Mouse (Mus musculus) common myeloid progenitor, adult 5-6 weeks (primary cell): ENCODE measurements at regions not wholly inside any gene's neighbourhood (a gene's known extent, or its start where the extent isn't known, plus 50 kb on each side); places are given as distances from the start of the nearest gene placed in this dataset.

Experiments used
- ATAC-seq: replicated peaks from 2 replicates; pipeline ENCODE4 v1.8.0; 2016; ENCODE audit warnings: low read depth, mild to moderate bottlenecking, moderate TSS enrichment, inconsistent platforms; ENCODE audit not compliant: poor library complexity, severe bottlenecking

- no peak for ATAC-seq
Observed at GRCm38 (mm10) chr9:68072624-68073023, 232.4 kb downstream of the Vps13c start.

DNA sequence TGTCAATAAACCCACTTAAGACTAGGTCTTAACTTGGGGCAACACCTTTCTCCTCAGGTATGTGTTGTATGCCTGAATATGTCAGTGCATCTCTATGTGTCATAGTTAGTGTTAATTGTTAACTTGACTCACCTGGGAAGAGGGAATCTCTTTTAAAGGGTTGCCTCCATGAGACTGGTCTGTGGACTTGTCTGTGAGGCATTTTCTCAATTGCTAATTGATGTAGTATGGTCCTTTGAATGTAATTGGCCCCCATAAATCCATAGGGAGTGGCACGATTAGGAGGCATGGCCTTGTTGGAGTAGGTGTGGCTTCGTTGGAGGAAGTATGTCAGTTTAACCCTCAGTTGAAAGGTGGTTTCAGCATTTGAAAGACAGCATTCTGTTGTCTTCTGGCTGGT is 237.1 kb downstream of the Vps13c start:
- ATAC-seq: no peak

- ATAC-seq: no peak
Observed at GRCm38 (mm10) chr9:68083341-68083740, 243.1 kb downstream of the Vps13c start.

DNA sequence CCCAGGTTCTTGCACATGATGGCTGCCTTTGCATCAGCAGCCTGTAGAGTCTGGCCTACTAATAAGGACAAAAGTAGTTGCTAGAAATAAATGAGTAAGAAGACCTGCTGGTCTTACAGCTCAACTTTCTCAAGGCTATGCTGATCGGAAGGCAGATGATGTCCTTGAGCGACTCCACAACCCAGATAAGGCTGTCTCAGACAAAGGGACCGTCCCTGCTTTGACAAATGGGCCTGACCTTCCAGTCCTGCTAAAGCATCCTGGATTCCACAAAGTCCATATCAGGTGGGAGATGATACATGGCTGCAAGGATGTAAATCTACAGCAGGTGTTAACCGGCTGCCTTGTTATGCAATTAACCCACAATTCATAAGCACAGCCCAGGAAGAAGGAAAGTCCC is 244.8 kb downstream of the Vps13c start:
- ATAC-seq: no peak

DNA sequence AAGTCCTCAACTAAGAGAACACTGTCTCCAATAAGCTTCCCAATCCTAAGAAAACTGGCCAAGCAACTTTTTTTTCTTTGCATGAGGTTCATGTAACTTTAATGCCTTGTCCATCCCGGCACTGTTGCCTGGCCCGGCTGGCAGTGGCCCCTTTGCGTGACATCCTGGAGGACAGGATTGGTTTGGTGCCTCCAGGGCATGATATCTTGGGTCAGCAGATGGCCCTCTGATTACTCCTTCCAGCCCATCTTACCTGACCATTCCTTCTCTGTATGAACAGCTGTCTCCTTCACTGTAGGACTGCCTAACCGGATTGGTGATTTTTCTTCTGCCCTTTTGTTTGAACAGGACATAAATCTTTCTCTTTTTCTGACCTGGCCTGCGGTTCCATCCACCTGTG is 254.4 kb downstream of the Vps13c start:
- ATAC-seq: no peak

GRCm38 (mm10) chr9:68109841-68110240 is 269.6 kb downstream of the Vps13c start:
- ATAC-seq: no peak

DNA sequence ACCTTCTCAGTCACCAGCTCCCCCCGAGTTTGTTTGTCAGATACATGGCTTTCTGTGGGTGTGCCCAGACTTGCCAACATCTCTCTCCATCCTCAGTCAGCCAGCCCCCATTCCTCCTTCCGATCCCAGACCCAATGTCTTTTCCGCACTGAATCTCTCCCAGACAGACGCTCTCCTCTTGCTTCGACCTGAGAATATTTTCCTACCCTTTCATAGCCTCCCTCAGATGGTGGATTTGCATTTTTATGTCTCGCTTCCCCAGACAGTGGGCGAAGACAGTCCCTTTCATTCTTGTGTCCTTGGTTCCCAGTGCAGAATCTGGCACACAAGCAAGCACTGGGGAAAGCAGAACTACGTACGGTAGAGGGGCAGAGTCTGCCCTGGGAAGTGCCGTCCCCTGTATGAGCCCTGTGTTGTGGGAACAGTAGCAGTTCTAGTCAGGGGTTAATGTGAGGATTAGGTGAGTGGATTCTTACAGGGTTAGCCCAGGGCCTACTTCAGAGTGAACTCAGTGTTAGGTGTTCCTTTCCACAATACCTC is 275.0 kb downstream of the Vps13c start:
- ATAC-seq: no peak

DNA sequence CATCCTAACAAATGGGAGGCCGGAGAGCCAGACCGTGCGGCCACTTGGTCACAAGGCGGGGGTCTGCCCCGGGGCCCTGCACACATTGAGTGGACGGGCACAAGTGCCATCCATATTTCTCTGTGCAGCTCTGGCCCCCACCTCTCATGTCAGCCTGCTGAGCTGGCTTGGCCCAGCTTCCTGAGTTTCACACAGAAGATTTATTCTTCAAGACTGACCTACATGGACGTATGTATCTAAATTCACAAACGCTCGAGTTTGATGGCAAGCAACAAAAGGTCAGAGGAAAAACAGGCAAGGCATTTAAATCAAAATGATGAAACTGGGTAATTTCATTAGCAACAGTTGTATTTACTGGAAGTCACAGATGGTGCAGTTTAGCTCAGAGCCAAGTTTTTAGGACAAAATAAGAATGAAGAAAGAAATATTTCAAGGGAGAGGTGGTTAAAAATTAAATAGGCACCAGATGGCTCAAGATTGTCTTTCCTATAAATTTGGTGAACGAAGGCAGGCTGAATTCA is 276.1 kb downstream of the Vps13c start:
- no peak for ATAC-seq

GRCm38 (mm10) chr9:68118266-68118665 is 278.1 kb downstream of the Vps13c start:
- no peak for ATAC-seq

DNA sequence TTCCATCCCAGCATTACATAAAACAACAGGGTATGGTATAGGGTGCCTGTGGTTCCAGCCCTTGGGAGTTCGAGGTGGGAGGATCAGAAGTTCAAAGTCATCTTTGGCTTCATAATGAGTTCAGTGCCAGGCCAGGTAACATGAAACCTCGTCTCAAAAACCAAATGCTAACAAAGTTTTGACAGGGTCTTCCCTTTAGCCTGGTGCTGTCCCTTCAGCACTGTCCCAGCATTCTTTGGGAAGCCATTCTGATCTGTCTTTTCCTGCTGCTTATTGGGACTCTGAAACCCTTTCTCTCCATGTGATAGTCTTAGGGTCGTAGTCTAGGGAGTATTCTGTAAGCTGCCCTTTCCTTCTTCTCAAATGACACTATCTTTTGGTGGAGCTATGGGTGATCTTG is 282.1 kb downstream of the Vps13c start:
- no peak for ATAC-seq

DNA sequence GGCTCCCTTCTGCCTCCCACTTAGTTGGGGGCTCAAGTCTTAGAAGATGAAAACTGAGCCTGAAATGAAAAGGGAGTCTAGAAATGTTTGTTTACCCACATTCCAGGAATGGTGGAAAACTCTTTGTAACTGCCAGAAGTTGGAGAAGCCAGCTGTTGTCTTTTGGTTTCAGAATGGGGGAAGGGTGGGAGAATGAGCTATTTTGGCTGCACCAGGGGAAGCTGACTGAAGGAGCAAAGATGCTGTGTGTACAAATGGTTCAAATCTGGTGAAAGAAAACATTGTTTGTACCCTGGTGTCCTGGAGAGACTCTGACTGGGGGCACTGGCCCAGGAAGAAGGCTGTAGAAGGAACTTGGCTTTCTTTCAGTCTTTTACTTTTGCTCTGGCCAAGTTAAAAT is 291.1 kb downstream of the Vps13c start:
- no peak for ATAC-seq

DNA sequence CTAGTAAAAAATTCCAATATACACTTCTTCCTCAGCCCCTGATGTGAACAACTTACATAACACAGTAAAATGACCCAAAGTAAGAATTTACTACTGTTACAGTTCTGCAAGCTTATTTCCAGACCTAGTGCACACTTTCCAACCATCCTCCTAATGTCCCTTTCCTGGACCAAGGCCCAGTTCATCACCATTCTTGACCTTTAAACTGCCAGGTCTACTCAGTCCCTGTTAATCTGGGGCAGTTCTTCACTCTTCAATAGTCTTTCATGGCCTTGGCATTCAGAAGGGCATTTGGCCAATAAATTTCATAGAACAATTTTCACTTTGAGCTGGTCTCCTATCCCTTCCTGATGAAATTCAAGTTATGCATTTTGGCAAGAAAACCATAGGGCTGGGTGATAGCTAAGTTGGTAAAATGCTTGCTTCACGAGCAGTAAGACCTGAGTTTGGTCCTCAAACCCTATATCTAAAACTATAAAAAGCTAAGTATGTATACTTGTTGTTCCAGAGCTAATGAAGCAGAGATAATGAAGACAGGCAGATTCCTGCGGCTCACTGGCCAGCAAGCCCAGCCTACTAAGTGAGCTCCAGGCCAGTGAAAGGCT is 295.4 kb downstream of the Vps13c start:
- ATAC-seq: no peak

- no peak for ATAC-seq
Observed at GRCm38 (mm10) chr9:68162813-68163570, 322.8 kb downstream of the Vps13c start.

DNA sequence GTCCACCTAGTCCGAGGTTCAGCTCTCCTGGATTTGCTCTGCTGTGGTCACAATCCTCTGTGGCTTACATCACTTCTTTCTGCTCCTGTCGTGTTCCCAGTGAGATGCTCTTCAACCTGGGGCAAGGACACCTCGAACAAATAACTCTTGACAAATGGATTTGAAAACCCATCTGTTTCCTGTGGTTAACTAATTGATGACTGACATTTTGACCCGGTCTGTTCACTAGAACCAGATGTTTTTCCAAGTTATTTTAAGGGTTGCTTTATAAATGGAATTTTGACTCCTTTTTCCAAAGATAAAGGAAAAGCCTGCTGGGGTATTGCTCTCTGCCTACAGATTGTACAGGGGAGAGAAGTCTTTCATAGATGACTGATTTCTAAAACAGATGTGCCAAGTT is 326.4 kb downstream of the Vps13c start:
- ATAC-seq: no peak

DNA sequence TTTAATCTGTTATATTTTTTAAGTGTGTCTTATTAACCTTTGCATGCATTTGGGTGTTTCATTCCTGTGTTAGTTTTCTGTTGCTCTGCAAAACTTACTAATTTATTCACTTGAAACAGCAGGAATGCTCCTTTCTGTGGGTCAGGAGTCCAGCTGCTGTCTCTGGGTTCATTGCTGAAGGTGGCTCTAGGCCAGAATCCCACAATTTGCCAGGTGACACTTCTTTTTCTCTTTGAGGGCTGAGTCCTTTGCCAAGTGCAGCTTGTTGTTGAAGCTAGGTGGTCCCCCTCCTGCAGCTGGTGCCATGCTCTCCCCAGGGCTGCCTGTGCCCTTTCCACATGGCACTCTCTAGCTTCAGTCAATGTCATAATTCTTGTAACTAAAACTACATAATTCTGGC is 348.7 kb downstream of the Vps13c start:
- ATAC-seq: no peak

DNA sequence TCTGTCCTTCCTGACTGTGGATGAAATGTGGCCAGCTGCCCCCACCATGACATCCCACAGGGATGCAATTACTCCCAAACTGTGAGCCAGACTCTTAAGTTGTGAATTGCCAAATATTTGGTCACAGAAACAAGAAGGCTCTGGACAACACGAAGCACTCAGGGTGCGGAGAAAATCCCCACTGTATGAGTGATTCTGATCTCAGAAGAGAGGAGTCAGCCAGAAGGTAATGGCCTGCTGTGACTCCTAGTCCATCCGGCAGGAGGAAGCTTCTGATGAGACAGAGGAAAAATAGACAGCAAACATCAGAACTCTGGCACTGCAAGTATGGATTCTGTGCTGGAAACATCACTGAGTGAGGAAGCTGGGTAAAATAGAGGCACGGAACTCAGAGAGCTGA is 359.6 kb downstream of the Vps13c start:
- no peak for ATAC-seq

- ATAC-seq: no peak
Observed at GRCm38 (mm10) chr9:68201031-68201430, 360.8 kb downstream of the Vps13c start.

DNA sequence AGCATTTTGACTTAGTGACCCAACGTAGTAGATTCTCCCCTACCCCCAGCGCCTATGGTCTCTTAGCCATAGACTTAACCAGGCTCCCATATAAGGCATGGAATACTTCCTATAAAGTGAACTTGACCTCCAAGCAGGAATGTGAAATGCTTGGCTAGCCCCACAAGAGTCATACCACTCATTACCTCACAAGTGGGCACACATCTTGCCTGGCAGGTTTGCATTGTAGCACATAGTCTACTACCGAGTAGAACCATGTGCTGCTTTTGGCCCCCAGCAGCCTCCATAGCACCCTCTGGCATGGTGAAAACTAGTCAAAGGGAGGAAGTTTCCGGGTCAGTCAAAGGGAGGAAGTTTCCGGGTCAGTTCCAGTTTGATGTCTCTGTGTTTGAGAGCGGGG is 385.5 kb downstream of the Vps13c start:
- no peak for ATAC-seq

- ATAC-seq: no peak
Observed at GRCm38 (mm10) chr9:68231131-68231530, 390.9 kb downstream of the Vps13c start.

DNA sequence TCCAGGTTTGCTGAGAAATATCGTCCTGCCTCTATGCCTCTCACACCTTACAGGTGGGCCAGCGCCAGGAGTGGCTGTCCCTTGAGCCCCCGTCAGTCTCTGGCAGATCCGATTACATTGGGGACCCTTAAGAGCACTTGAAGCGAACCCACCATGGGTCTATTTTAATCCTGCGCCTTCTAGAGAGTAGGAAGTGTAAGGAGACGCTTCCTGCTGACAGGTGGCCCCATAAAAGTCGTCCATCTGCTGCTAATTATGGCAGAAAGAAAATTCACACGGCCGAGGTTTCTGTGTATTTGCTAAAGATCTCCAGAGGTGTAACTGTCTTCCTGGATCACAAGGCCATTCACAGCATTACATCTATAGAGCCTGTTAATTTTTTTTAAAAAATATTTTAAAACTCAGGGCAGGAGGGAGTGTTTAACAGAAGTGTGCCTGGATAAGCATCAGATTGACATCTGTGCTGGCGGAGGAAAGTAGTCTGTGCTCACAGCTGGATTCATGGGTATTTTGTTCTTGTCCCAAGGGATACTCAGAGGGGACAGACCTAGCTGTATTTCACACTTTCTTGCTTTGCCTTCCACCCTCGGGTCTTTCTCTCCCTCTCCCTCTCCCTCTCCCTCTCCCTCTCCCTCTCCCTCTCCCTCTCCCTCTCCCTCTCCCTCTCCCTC is 394.9 kb downstream of the Vps13c start:
- no peak for ATAC-seq

DNA sequence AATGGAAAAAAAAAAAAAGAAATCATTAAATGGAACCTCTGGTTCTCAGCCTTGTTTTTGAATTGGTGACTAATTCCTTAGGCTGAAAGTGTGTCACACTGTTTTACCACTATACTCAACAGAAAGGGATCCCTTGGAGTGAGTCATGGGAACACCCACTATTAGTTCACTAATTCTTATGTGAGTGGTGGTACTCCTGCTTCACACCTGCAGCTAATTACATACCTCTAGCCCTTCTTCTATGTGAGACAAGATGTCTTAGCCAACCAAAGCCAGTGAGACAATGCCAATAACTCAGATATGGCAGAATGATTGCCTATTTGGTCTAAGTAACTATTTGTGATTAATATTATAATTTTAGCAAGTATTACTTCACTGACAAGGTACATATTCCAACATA is 398.9 kb downstream of the Vps13c start:
- no peak for ATAC-seq
